Mouse (Mus musculus): Measurements from ENCODE around the gene Ikbke.

GRCm38 (mm10) chr1:131260309-131260656, 19.1 kb downstream of the Ikbke start:
- TF ChIP-seq CTCF (IDR thresholded peaks at IDR 0.05; ENCODE audit: insufficient read depth, low read depth, low read length) (peak; percentile 68), POLR2A (IDR thresholded peaks at IDR 0.05; ENCODE audit: insufficient read depth, low read depth, low read length) (no peak)

All from olfactory bulb, adult 2 months (tissue).